Mouse (Mus musculus) midbrain, embryonic 16.5 days (tissue): ENCODE results near the gene Tlr13. TPM values are rescaled to one million over a fixed set of nuclear protein-coding genes. Genes with fewer than 3 reads are reported as not detected.

Experiments
- ATAC-seq: fragments of 200-750 bp; cut with Nextera tagmentation; 2 replicates; pipeline ENCODE4 v1.8.0; 2017; ENCODE audit warnings: moderate TSS enrichment
- H3K27ac ChIP-seq: fragments of 300-500 bp; sonication (generic); 2 replicates; pipeline ENCODE4 v1.5.1; 2014; ENCODE audit warnings: mild to moderate bottlenecking, low read length, mixed read lengths
- H3K27me3 ChIP-seq: fragments of 300-500 bp; sonication (generic); 2 replicates; pipeline ENCODE4 v1.6.1; 2014; ENCODE audit warnings: low read depth, low read length, mixed read lengths; ENCODE audit not compliant: control insufficient read depth, insufficient read depth
- H3K36me3 ChIP-seq: fragments of 300-500 bp; sonication (generic); 2 replicates; pipeline ENCODE4 v1.6.1; 2014; ENCODE audit warnings: mild to moderate bottlenecking, low read length, moderate library complexity, mixed read lengths; ENCODE audit not compliant: control insufficient read depth, insufficient read depth
- H3K4me1 ChIP-seq: fragments of 300-500 bp; sonication (generic); 2 replicates; pipeline ENCODE4 v1.6.1; 2014; ENCODE audit warnings: mild to moderate bottlenecking, low read length, mixed read lengths; ENCODE audit not compliant: control insufficient read depth, insufficient read depth
- H3K4me2 ChIP-seq: fragments of 300-500 bp; sonication (generic); 2 replicates; pipeline ENCODE4 v1.6.1; 2014; ENCODE audit warnings: mild to moderate bottlenecking, low read length, mixed read lengths
- H3K4me3 ChIP-seq: fragments of 300-500 bp; sonication (generic); 2 replicates; pipeline ENCODE4 v1.5.1; 2014; ENCODE audit warnings: low read depth, mild to moderate bottlenecking, low read length, moderate library complexity, mixed read lengths
- H3K9ac ChIP-seq: fragments of 300-500 bp; sonication (generic); 2 replicates; pipeline ENCODE4 v1.6.1; 2014; ENCODE audit warnings: low read depth, low read length, mixed read lengths
- H3K9me3 ChIP-seq: fragments of 300-500 bp; sonication (generic); replicated peaks from 2 replicates; pipeline ENCODE4 v1.6.1; 2014; ENCODE audit warnings: mild to moderate bottlenecking, low read length, mixed read lengths; ENCODE audit not compliant: control insufficient read depth, poor library complexity, severe bottlenecking
- WGBS: fragments of 180-500 bp; shearing (Covaris S2); extraction: QIAGEN DNeasy Blood & Tissue Kit; methylation state at CpG from one replicate; pipeline ENCODE4 v1.1.7; 2014; 5-methylcytosine and 5-hydroxymethylcytosine counted together
- polyA plus RNA-seq: library from polyadenylated mRNA; unstranded; fragments of >200 nt; fragmentation: Nextera tagmentation; extraction: Ambion mirVana; gene quantifications from 2 replicates; pipeline ENCODE4 v1.2.1, GENCODE M21; 2015

Gene Tlr13
- polyA plus RNA-seq, 1 experiment from 2014 or later: 0.19 TPM

GRCm38 (mm10) chrX:106135916-106136575 lies 7.0 kb upstream of the Tlr13 start:
- H3K27me3 ChIP-seq: no peaks in the 10 kb centered on the region
- H3K9me3 ChIP-seq: no peaks in the 10 kb centered on the region
- no peak overlapping the region for H3K4me3 ChIP-seq
- no peak overlapping the region for H3K27ac ChIP-seq
- H3K9ac ChIP-seq: no peak overlapping the region
- H3K4me2 ChIP-seq: no peak overlapping the region
- H3K36me3 ChIP-seq: no peaks in the 10 kb centered on the region
- no peak for ATAC-seq
- WGBS: 64% methylated on average over 12 of the region's 12 CpGs
- no peaks in the 10 kb centered on the region for H3K4me1 ChIP-seq

GRCm38 (mm10) chrX:106139309-106140070 lies 3.5 kb upstream of the Tlr13 start:
- H3K4me3 ChIP-seq: no peak overlapping the region
- no peak overlapping the region for H3K27ac ChIP-seq
- no peak overlapping the region for H3K4me2 ChIP-seq
- WGBS: 83% methylated on average over 13 of the region's 13 CpGs
- H3K9me3 ChIP-seq: no peaks in the 10 kb centered on the region
- no peak for ATAC-seq
- no peaks in the 10 kb centered on the region for H3K27me3 ChIP-seq
- H3K9ac ChIP-seq: no peak overlapping the region
- no peaks in the 10 kb centered on the region for H3K36me3 ChIP-seq
- H3K4me1 ChIP-seq: no peaks in the 10 kb centered on the region

- H3K27ac ChIP-seq: no peak overlapping the region
- H3K9ac ChIP-seq: no peak overlapping the region
- 95% methylated on average over 1 of the region's 1 CpGs for WGBS
- H3K27me3 ChIP-seq: no peaks in the 10 kb centered on the region
- no peaks in the 10 kb centered on the region for H3K9me3 ChIP-seq
- no peak overlapping the region for H3K4me3 ChIP-seq
- H3K4me1 ChIP-seq: no peaks in the 10 kb centered on the region
- ATAC-seq: no peak
- H3K4me2 ChIP-seq: no peak overlapping the region
- H3K36me3 ChIP-seq: no peaks in the 10 kb centered on the region
These were observed 5.2 kb downstream of the Tlr13 start for GRCm38 (mm10) chrX:106148185-106148584.

- 91% methylated on average over 3 of the region's 3 CpGs for WGBS
These were observed 6.5 kb downstream of the Tlr13 start for GRCm38 (mm10) chrX:106149460-106149859.

GRCm38 (mm10) chrX:106154180-106154586 lies 11.2 kb downstream of the Tlr13 start:
- Histone ChIP-seq H3K36me3 (no peaks in the 10 kb centered on the region), H3K9ac (no peak overlapping the region), H3K4me1 (no peaks in the 10 kb centered on the region), H3K4me2 (no peak overlapping the region), H3K4me3 (no peak overlapping the region), H3K27ac (no peak overlapping the region), H3K9me3 (no peaks in the 10 kb centered on the region), H3K27me3 (no peaks in the 10 kb centered on the region)
- ATAC-seq: no peak

More at GRCm38 (mm10) chrX:106149460-106149859, 6.5 kb downstream of the Tlr13 start:
- ATAC-seq: no peak
- Histone ChIP-seq H3K4me3 (no peak overlapping the region), H3K9me3 (no peaks in the 10 kb centered on the region), H3K4me2 (no peak overlapping the region), H3K36me3 (no peaks in the 10 kb centered on the region), H3K27ac (no peak overlapping the region), H3K27me3 (no peaks in the 10 kb centered on the region), H3K4me1 (no peaks in the 10 kb centered on the region), H3K9ac (no peak overlapping the region)

GRCm38 (mm10) chrX:106155892-106156291 lies 12.9 kb downstream of the Tlr13 start:
- ATAC-seq: no peak
- Histone ChIP-seq H3K4me3 (no peak overlapping the region), H3K27me3 (no peaks in the 10 kb centered on the region), H3K9ac (no peak overlapping the region), H3K4me2 (no peak overlapping the region), H3K9me3 (no peaks in the 10 kb centered on the region), H3K4me1 (no peaks in the 10 kb centered on the region), H3K27ac (no peak overlapping the region), H3K36me3 (no peaks in the 10 kb centered on the region)
- WGBS: 83% methylated on average over 4 of the region's 4 CpGs

- no peak overlapping the region for H3K27ac ChIP-seq
- no peaks in the 10 kb centered on the region for H3K27me3 ChIP-seq
- no peak overlapping the region for H3K9ac ChIP-seq
- H3K4me3 ChIP-seq: no peak overlapping the region
- H3K4me1 ChIP-seq: no peaks in the 10 kb centered on the region
- no peak overlapping the region for H3K4me2 ChIP-seq
- WGBS: 59% methylated on average over 5 of the region's 5 CpGs
- no peaks in the 10 kb centered on the region for H3K9me3 ChIP-seq
- ATAC-seq: no peak
- no peaks in the 10 kb centered on the region for H3K36me3 ChIP-seq
These were observed 21.0 kb downstream of the Tlr13 start for GRCm38 (mm10) chrX:106163995-106164394.

DNA sequence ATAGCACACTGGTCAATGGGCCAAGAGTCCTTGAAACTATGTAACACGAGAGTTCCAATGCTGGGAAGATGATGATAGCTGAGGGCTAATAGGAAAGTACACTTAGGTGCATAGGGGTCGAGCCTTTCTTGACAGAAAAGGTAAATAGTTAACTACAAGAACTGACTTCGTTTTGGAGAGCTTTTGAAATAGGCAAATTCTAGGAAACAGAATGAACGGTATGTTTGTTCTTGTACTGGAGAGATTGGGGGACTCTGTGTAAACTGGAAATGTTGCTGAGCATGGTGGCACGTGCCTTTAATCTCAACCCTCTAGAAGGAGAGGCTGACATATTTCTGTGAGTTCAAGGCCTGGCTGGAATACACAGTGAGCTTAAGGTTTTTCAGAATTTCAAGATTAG lies 21.6 kb downstream of the Tlr13 start:
- H3K4me1 ChIP-seq: no peaks in the 10 kb centered on the region
- no peaks in the 10 kb centered on the region for H3K36me3 ChIP-seq
- WGBS: 76% methylated on average over 5 of the region's 5 CpGs

GRCm38 (mm10) chrX:106165089-106165488 lies 22.1 kb downstream of the Tlr13 start:
- Histone ChIP-seq H3K27me3 (no peaks in the 10 kb centered on the region), H3K36me3 (no peaks in the 10 kb centered on the region), H3K4me1 (no peaks in the 10 kb centered on the region), H3K9me3 (no peaks in the 10 kb centered on the region), H3K27ac (no peak overlapping the region), H3K4me3 (no peak overlapping the region), H3K4me2 (no peak overlapping the region), H3K9ac (no peak overlapping the region)
- WGBS: 68% methylated on average over 1 of the region's 1 CpGs
- no peak for ATAC-seq

More for the DNA sequence above, 21.6 kb downstream of the Tlr13 start:
- no peak overlapping the region for H3K9ac ChIP-seq
- no peak for ATAC-seq
- no peaks in the 10 kb centered on the region for H3K27me3 ChIP-seq
- H3K9me3 ChIP-seq: no peaks in the 10 kb centered on the region
- no peak overlapping the region for H3K4me3 ChIP-seq
- no peak overlapping the region for H3K27ac ChIP-seq
- H3K4me2 ChIP-seq: no peak overlapping the region
